Mouse (Mus musculus) thymus, postnatal 36 days (tissue): ENCODE results near the gene Enoph1.

Source experiments
- DNase-seq, 2 experiments: peaks; one replicate each; pipeline ENCODE4 v3.0.0; 2022; ENCODE audit warnings: mixed read lengths in 2 of 2

Enoph1 gene

GRCm38 (mm10) chr5:100079931-100080275, 40.1 kb downstream of the Enoph1 start:
- DNase-seq, result no peak

- DNase-seq, result no peak
These were observed 42.2 kb downstream of the Enoph1 start for GRCm38 (mm10) chr5:100082006-100082405.

DNA sequence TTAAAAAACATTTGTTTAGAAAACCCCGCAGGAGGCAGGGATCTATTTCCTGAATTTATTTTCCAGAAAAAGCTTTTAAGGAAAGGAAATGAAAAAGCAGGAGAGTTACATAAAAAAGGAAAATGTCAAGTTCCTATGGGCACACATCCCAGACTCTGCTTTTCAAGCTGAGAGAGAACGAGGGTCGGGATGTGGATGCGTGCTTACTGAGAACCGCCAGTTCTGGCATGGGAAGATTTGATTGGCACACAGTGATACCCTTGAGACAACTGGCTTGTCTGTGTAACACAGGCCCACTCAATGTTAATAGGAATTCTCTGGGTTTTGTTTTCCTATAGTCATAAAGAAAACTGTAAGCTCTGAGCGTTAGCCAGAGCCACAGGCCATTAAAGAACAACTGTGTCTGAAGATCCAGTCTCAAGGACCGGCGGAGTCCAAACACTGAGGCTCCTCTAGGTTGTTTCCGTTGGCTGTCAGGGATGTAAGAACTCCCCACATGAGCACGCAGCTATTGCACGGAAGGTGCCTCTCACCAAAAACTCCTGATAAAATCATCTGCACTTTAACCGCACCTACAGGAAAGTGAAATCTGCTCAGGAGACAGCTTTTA, 44.3 kb downstream of the Enoph1 start:
- no peak for DNase-seq

- DNase-seq, result no peak
These were observed 45.3 kb downstream of the Enoph1 start for GRCm38 (mm10) chr5:100085097-100085496.

DNA sequence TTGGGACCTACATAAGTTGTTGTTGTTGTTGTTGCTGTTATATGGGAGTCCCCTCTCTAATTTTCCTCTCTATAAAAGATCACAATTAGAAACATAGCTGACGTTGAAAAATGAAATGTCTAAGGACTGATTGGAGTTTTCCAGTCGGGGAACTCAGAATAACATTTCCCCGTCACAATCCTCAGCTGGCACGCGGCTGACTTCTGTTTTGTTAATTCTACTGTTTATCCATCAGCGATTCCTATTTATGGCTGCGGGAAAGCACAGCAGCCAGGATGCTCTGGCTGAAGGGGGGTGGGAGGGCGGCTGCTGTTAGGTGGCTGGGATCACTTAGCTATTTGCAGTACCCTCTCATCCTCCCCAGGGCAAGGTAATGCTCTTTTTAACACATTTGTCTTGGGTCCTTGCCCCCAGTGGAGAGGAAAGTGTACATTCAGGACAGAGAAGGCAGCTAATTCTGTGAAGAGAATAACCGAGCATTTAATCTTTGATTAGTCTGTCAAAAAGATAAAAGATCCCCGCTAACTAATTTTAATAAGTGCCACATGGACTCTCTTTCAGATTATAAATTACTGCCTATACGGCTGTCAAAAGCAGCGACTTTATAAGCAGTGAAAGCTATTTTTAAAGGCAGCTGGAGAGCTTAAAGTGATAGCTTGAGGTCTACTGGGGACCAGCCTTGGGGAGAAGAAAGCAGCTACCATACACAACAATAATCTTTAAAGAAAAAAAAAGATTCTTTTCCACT, 50.9 kb downstream of the Enoph1 start:
- no peak for DNase-seq

- no peak for DNase-seq
These were observed 51.4 kb downstream of the Enoph1 start for GRCm38 (mm10) chr5:100091263-100091594.

GRCm38 (mm10) chr5:100091602-100092001, 51.8 kb downstream of the Enoph1 start:
- DNase-seq, result no peak

DNA sequence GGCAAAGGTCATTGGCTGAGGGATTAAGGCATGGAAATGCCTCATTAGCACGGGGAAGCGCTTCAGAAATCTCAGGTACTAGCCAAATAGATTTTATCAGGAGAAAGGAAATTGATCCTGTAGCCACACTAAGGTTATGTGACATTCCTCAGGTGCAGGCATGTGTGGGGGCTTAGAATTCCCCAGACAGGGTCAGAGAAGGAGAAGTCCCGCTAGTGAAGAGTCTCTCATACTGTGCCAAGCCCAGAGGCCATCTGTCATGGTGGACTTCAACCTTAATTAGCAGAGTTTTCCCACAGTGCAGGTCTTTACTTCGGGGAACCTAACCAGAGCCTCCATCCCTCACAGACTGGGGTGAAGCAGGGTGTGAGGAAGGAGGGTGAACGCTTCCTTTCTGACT, 57.2 kb downstream of the Enoph1 start:
- no peak for DNase-seq

DNA sequence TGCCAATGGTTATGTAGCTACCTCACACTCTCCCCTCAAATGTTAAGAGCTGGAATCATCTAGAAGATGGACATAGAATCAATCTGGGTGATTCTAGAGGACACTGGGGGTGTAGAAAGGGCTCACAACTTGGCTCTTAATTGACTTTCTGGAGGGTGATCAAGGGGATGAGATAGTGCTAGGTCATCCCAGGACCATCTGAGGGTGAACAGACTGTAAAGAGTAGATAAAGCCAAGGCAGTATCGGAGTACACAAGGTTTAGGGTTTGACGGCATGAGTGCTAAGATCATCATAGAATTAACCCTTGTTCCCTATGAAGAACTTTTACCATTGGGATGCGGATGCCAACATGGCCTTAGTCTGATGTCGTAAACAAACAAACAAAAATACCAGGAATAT, 58.2 kb downstream of the Enoph1 start:
- DNase-seq, result no peak

GRCm38 (mm10) chr5:100102395-100102794, 62.6 kb downstream of the Enoph1 start:
- no peak for DNase-seq

DNA sequence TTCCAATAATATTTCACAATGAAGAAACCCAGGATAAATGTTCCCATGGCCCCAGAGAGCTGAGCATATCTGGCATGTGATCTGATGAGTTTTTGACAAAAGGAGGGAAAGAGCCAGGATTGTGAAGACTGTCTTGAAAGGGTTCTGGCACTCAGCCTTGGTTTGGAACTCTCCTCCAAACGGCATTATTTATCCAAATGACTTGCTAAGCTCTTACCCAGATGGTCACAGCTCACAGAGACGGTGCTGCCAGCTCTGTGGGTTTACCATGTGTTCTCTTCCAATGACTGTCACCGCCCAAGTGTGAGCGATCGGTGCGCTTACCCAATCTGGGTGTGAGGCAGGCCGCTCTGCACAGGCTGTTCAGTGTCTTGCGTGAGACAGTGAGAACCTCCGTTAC, 69.1 kb downstream of the Enoph1 start:
- DNase-seq, result no peak

DNA sequence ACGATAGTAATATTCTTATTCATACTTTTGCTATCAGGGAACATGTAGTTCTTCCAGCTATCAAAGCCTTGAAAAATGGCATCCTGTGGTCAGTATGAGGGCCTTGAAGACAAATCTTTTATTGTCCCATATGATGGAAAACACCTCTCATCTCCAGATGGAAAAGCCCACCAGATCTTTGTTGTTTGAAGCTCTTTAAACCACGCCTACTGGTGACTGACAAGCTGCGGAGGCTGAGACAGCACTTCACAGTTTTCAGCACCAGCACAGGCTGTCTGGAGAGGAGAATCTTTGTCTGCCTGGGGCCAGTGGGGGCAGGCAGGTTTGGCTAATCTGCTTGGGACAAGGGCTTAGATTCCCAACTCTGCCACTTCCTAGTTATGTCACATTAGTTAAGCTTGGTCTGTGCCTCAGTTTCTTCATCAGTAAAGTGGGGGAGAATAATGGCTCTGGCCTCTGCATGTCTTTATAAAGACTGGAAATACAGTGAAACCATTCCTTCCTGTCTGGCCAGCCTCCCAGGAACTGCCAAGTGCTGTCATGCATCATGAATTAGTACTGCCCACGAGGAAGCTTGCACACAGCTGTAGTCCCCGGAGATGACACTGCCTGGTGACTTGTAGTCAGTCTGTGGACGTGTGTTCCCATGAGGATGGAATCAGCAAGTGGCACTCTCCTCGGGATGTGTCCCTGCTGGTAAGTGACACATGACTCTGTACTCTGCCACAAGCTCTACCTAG, 69.9 kb downstream of the Enoph1 start:
- DNase-seq, result no peak

- no peak for DNase-seq
These were observed 70.8 kb downstream of the Enoph1 start for GRCm38 (mm10) chr5:100110581-100110980.

DNA sequence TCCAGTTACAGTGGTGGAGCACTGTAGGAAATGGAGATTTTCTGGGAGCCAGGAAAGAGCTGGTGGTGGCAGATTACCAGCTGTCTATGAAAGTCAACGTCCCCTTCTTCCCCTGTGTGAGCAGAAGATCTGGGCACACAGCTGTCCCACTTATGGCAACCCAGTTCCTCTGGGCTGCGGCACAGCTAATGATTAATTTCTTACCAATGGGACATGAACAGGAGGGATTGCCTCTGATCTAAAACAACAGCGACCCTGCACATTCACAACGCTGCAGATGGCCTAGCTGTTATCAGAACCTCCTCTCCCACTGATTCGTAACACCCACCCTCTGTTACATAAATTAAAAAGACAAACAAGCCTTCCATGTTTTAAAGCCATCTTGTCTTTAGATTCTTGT, 73.6 kb downstream of the Enoph1 start:
- no peak for DNase-seq
